Mouse (Mus musculus): ENCODE measurements around the gene Rrnad1.

The Rrnad1 gene

GRCm38 (mm10) chr3:87949266-87949954, 18.9 kb upstream of the Rrnad1 start:
- DNase-seq (ENCODE audit: low spot score), result no peak

GRCm38 (mm10) chr3:87948378-87949265, 18.1 kb upstream of the Rrnad1 start, which contains the start of gene Crabp2:
Crabp2 (plus strand) TSS chr3:87948666.
- DNase-seq (ENCODE audit: low spot score), result no peak

- no peak for DNase-seq (ENCODE audit: low spot score)
Observed at GRCm38 (mm10) chr3:87947811-87948199, 17.3 kb upstream of the Rrnad1 start.

GRCm38 (mm10) chr3:87947056-87947810, 16.7 kb upstream of the Rrnad1 start:
- DNase-seq (ENCODE audit: low spot score), result no peak

GRCm38 (mm10) chr3:87946541-87946860, 16.0 kb upstream of the Rrnad1 start:
- DNase-seq (ENCODE audit: low spot score), result no peak

GRCm38 (mm10) chr3:87945781-87946540, 15.4 kb upstream of the Rrnad1 start:
- no peak for DNase-seq (ENCODE audit: low spot score)

GRCm38 (mm10) chr3:87944838-87945600, 14.5 kb upstream of the Rrnad1 start:
- DNase-seq (ENCODE audit: low spot score), result no peak

GRCm38 (mm10) chr3:87943586-87943985, 13.1 kb upstream of the Rrnad1 start:
- no peak for DNase-seq (ENCODE audit: low spot score)

- DNase-seq (ENCODE audit: low spot score), result no peak
Observed at GRCm38 (mm10) chr3:87942471-87942870, 12.0 kb upstream of the Rrnad1 start.

GRCm38 (mm10) chr3:87940611-87941010, 10.1 kb upstream of the Rrnad1 start:
- no peak for DNase-seq (ENCODE audit: low spot score)

GRCm38 (mm10) chr3:87935776-87936175, 5.3 kb upstream of the Rrnad1 start:
- DNase-seq (ENCODE audit: low spot score), result peak; percentile 75

- DNase-seq (ENCODE audit: low spot score), result no peak
Observed at GRCm38 (mm10) chr3:87935201-87935600, 4.7 kb upstream of the Rrnad1 start.

GRCm38 (mm10) chr3:87934501-87934900, 4.0 kb upstream of the Rrnad1 start:
- no peak for DNase-seq (ENCODE audit: low spot score)

- no peak for DNase-seq (ENCODE audit: low spot score)
Observed at GRCm38 (mm10) chr3:87934026-87934425, 3.5 kb upstream of the Rrnad1 start.

- no peak for DNase-seq (ENCODE audit: low spot score)
Observed at GRCm38 (mm10) chr3:87929341-87930077, 1.0 kb downstream of the Rrnad1 start.

- DNase-seq (ENCODE audit: low spot score), result no peak
Observed at GRCm38 (mm10) chr3:87927452-87927851, 3.1 kb downstream of the Rrnad1 start.

GRCm38 (mm10) chr3:87924996-87925395, 5.5 kb downstream of the Rrnad1 start:
- DNase-seq (ENCODE audit: low spot score), result no peak

GRCm38 (mm10) chr3:87920270-87920943, 10.1 kb downstream of the Rrnad1 start:
- DNase-seq (ENCODE audit: low spot score), result no peak

GRCm38 (mm10) chr3:87919336-87920108, 11.0 kb downstream of the Rrnad1 start, which contains the start of gene Mrpl24:
Mrpl24 (plus strand) TSS chr3:87919506.
- DNase-seq (ENCODE audit: low spot score), result peak; percentile 94
